Mouse (Mus musculus) CH12.LX (cell line): ENCODE results near the gene Tm2d1. TPM values are rescaled to one million over a fixed set of nuclear protein-coding genes. Genes with fewer than 3 reads are reported as not detected.

Experiments
- DNase-seq: peaks from one replicate; pipeline ENCODE4 v3.0.0-alpha.2; 2013; ENCODE audit errors: extremely low read depth
- H3K27ac ChIP-seq: 2 replicates; pipeline ENCODE4 v1.5.1; 2012; ENCODE audit warnings: low read depth, mild to moderate bottlenecking, control low read depth, moderate library complexity; ENCODE audit not compliant: insufficient read depth
- H3K27me3 ChIP-seq: replicated peaks from 2 replicates; pipeline ENCODE3; 2012; ENCODE audit warnings: inconsistent platforms
- H3K36me3 ChIP-seq, 2 experiments: replicated peaks in 1 of 2; 2 replicates each; pipeline versions ENCODE3 to v1.6.1; 2012; ENCODE audit warnings: inconsistent platforms in 1 of 2, low read length in 1 of 2, mild to moderate bottlenecking in 1 of 2, mixed read lengths in 1 of 2, moderate library complexity in 1 of 2; ENCODE audit not compliant: control insufficient read depth in 1 of 2, insufficient read depth in 1 of 2
- H3K4me1 ChIP-seq, 2 experiments: 2 replicates each; pipeline ENCODE4 v1.6.1; 2012; ENCODE audit warnings: inconsistent platforms in 1 of 2, moderate library complexity in 1 of 2; ENCODE audit not compliant: insufficient read depth in 2 of 2, control insufficient read depth in 1 of 2
- H3K4me2 ChIP-seq: 2 replicates; pipeline ENCODE4 v1.6.1; 2012; ENCODE audit warnings: low read depth, mild to moderate bottlenecking, control low read depth; ENCODE audit not compliant: poor library complexity, insufficient read depth, severe bottlenecking
- H3K4me3 ChIP-seq, 3 experiments: fragments of 150-350 bp in 1 of 3; sonication (generic) in 1 of 3; replicated peaks in 1 of 3; 2 replicates each; pipeline versions ENCODE3 to v1.5.1; 2011 to 2012; ENCODE audit warnings: low read depth in 2 of 3, low read length in 2 of 3, mild to moderate bottlenecking in 2 of 3, moderate library complexity in 2 of 3, control low read depth in 1 of 3, improper control_type of control experiment in 1 of 3, inconsistent platforms in 1 of 3, mixed read lengths in 1 of 3; ENCODE audit not compliant: poor library complexity in 1 of 3
- H3K79me2 ChIP-seq: replicated peaks from 2 replicates; pipeline ENCODE4 v1.6.1; 2012; ENCODE audit warnings: mild to moderate bottlenecking, moderate library complexity; ENCODE audit not compliant: control insufficient read depth, poor library complexity, insufficient read depth, severe bottlenecking; ENCODE audit errors: extremely low read depth
- H3K9ac ChIP-seq: 2 replicates; pipeline ENCODE4 v1.6.1; 2012; ENCODE audit warnings: low read depth, mild to moderate bottlenecking, control low read depth, moderate library complexity; ENCODE audit not compliant: insufficient read depth
- H3K9me3 ChIP-seq: replicated peaks from 2 replicates; pipeline ENCODE3; 2012; ENCODE audit warnings: low read length, inconsistent platforms, mixed read lengths
- BHLHE40 ChIP-seq: IDR thresholded peaks from 2 replicates; pipeline ENCODE4 v1.6.1; 2011; ENCODE audit warnings: mild to moderate bottlenecking, low read depth, low read length, improper control_type of control experiment
- CTCF ChIP-seq, 2 experiments: IDR thresholded peaks in 1 of 2; conservative IDR thresholded peaks in 1 of 2; 2 replicates each; pipeline ENCODE4 v1.5.1; 2011 to 2012; ENCODE audit warnings: low read depth in 2 of 2, low read length in 2 of 2, improper control_type of control experiment in 1 of 2, inconsistent platforms in 1 of 2, mild to moderate bottlenecking in 1 of 2, moderate library complexity in 1 of 2
- ELF1 ChIP-seq: IDR thresholded peaks from 2 replicates; pipeline ENCODE4 v1.6.1; 2014; ENCODE audit warnings: low read depth, mild to moderate bottlenecking, inconsistent platforms, low read length, improper control_type of control experiment
- ETS1 ChIP-seq: conservative IDR thresholded peaks from 2 replicates; pipeline ENCODE4 v1.6.1; 2012; ENCODE audit warnings: low read depth, mild to moderate bottlenecking, inconsistent platforms, low read length, improper control_type of control experiment, moderate library complexity
- HCFC1 ChIP-seq: IDR thresholded peaks from 2 replicates; pipeline ENCODE4 v1.6.1; 2012; ENCODE audit warnings: low read depth, mild to moderate bottlenecking, inconsistent platforms, low read length, improper control_type of control experiment
- JUN ChIP-seq: IDR thresholded peaks from 2 replicates; pipeline ENCODE4 v1.6.1; 2011; ENCODE audit warnings: low read depth, mild to moderate bottlenecking, low read length, improper control_type of control experiment, moderate library complexity; ENCODE audit not compliant: insufficient read depth
- JUND ChIP-seq: conservative IDR thresholded peaks from 2 replicates; pipeline ENCODE4 v1.6.1; 2011; ENCODE audit warnings: low read depth, low read length, improper control_type of control experiment
- KAT2A ChIP-seq: IDR thresholded peaks from 2 replicates; pipeline ENCODE4 v1.6.1; 2012; ENCODE audit warnings: low read length, improper control_type of control experiment, inconsistent platforms; ENCODE audit not compliant: insufficient replicate concordance
- MAFK ChIP-seq: IDR thresholded peaks from 2 replicates; pipeline ENCODE4 v1.6.1; 2011; ENCODE audit warnings: low read length, improper control_type of control experiment; ENCODE audit not compliant: insufficient replicate concordance
- MAX ChIP-seq: IDR thresholded peaks from 2 replicates; pipeline ENCODE4 v1.6.1; 2011; ENCODE audit warnings: low read length, improper control_type of control experiment
- MAZ ChIP-seq: IDR thresholded peaks from 2 replicates; pipeline ENCODE4 v1.6.1; 2012; ENCODE audit warnings: low read depth, mild to moderate bottlenecking, inconsistent platforms, low read length, improper control_type of control experiment, moderate library complexity
- MEF2A ChIP-seq: IDR thresholded peaks from 2 replicates; pipeline ENCODE4 v1.6.1; 2014; ENCODE audit warnings: low read depth, mild to moderate bottlenecking, inconsistent platforms, low read length, improper control_type of control experiment, borderline replicate concordance
- MXI1 ChIP-seq: IDR thresholded peaks from 2 replicates; pipeline ENCODE4 v1.6.1; 2011; ENCODE audit warnings: mild to moderate bottlenecking, low read depth, low read length, improper control_type of control experiment
- MYC ChIP-seq: IDR thresholded peaks from 2 replicates; pipeline ENCODE4 v1.6.1; 2011; ENCODE audit warnings: low read depth, mild to moderate bottlenecking, improper control_type of control experiment, low read length
- NELFE ChIP-seq: IDR thresholded peaks from 2 replicates; pipeline ENCODE4 v1.6.1; 2011; ENCODE audit warnings: low read depth, low read length, improper control_type of control experiment
- NRF1 ChIP-seq: IDR thresholded peaks from 2 replicates; pipeline ENCODE4 v1.6.1; 2014; ENCODE audit warnings: low read depth, mild to moderate bottlenecking, inconsistent platforms, low read length, improper control_type of control experiment, moderate library complexity
- POLR2A ChIP-seq: IDR thresholded peaks from 2 replicates; pipeline ENCODE4 v1.6.1; 2011; ENCODE audit warnings: low read depth, mild to moderate bottlenecking, improper control_type of control experiment, low read length
- POLR2AphosphoS2 ChIP-seq: IDR thresholded peaks from 2 replicates; pipeline ENCODE4 v1.6.1; 2011; ENCODE audit warnings: low read depth, low read length, improper control_type of control experiment
- RCOR1 ChIP-seq: conservative IDR thresholded peaks from 2 replicates; pipeline ENCODE4 v1.6.1; 2012; ENCODE audit warnings: low read depth, mild to moderate bottlenecking, inconsistent platforms, low read length, improper control_type of control experiment
- SIN3A ChIP-seq: IDR thresholded peaks from 2 replicates; pipeline ENCODE4 v1.6.1; 2012; ENCODE audit warnings: low read length, improper control_type of control experiment, inconsistent platforms
- SMC3 ChIP-seq: IDR thresholded peaks from 2 replicates; pipeline ENCODE4 v1.6.1; 2011; ENCODE audit warnings: low read depth, low read length, improper control_type of control experiment
- USF1 ChIP-seq: IDR thresholded peaks from 2 replicates; pipeline ENCODE4 v1.6.1; 2014; ENCODE audit warnings: low read depth, mild to moderate bottlenecking, inconsistent platforms, low read length, improper control_type of control experiment
- ZKSCAN1 ChIP-seq: IDR thresholded peaks from 2 replicates; pipeline ENCODE4 v1.6.1; 2012; ENCODE audit warnings: low read depth, inconsistent platforms, low read length, improper control_type of control experiment, borderline replicate concordance
- ZNF384 ChIP-seq: IDR thresholded peaks from 2 replicates; pipeline ENCODE4 v1.6.1; 2012; ENCODE audit warnings: low read depth, low read length, improper control_type of control experiment, inconsistent platforms
- dilution Hi-C: fragments of 300-500 bp; cut with MboI; formaldehyde crosslinking; loops from 2 replicates; pipeline ENCODE4 v1.14.3; 2020; ENCODE audit warnings: low sequenced_read_pairs; ENCODE audit not compliant: extremely low pct_unique_long_range_greater_than_20kb, extremely low pct_ligation_motif_present
- in situ Hi-C: fragments of 300-500 bp; cut with MboI; formaldehyde crosslinking; loops from 3 replicates; pipeline ENCODE4 v1.14.3; 2019; ENCODE audit warnings: low sequenced_read_pairs, low pct_ligation_motif_present, low pct_unique_long_range_greater_than_20kb, mixed read lengths
- polyA plus RNA-seq: library from polyadenylated mRNA; unstranded; fragments of >175 nt; gene quantifications from 2 replicates; pipeline ENCODE4 v1.2.1, GENCODE M21; 2012; ENCODE audit warnings: low read depth; ENCODE audit not compliant: insufficient read length
- total RNA-seq, 2 experiments: library from RNA; depleted of rRNA; stranded (reverse); fragments of 300-350 nt in 1 of 2; fragments of >200 nt in 1 of 2; gene quantifications; 2 replicates each; pipeline ENCODE4 v1.2.3; 2012 to 2014

Gene Tm2d1
- total and polyA plus RNA-seq, 3 experiments, result 14.8 to 54.9 (median 37.1) TPM

- dilution Hi-C loops, result no loop called here
These were observed 37.3 kb downstream of the Tm2d1 start for GRCm38 (mm10) chr4:98345783-98346182.

DNA sequence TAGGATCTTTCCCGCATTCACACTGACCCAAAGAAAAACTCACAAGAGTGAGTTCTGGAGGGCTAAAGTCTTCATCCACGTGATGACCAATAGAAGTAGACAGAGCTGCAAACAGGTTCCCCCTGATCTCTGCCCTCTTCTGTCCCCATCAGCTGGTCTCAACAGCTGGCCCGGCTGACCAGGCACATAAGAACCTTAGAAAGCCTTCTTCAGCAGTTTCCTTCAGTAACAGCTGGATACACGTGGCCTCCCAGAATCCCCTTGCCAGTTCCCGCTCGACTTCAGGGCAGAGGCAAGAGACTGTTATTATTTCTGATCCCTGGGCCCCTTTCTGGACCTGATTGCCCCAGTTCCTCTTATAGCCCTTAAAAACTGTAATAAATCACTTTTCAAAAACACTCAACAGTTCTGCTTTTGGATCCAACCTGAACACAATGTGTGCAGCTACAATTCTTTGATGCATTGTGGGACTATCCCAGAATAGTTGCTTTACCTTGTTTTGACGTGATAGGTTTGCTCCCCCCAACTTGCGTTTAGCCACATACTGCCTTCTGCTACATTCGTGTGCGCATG is 43.0 kb downstream of the Tm2d1 start:
- Histone ChIP-seq H3K9me3 (no peaks in the 10 kb centered on the region), H3K79me2 (no peaks in the 10 kb centered on the region), H3K27ac (no peak overlapping the region), H3K27me3 (no peaks in the 10 kb centered on the region), H3K4me1 (no peaks in the 10 kb centered on the region), H3K9ac (no peak overlapping the region), H3K36me3 (no peaks in the 10 kb centered on the region)
- in situ Hi-C loops, result no loop called here
- no peak for DNase-seq
- dilution Hi-C loops, result no loop called here
- TF ChIP-seq SIN3A (no peak), MYC (no peak), MAFK (no peak), JUND (no peak), ZKSCAN1 (no peak), NELFE (no peak), MAX (no peak), HCFC1 (no peak), JUN (no peak), RCOR1 (no peak), POLR2A (no peak)
- TF ChIP-seq, all 38 proteins: peak for 0
- no peak overlapping the region for H3K4me2 ChIP-seq
- no peak overlapping the region for H3K4me3 ChIP-seq

More at GRCm38 (mm10) chr4:98345783-98346182, 37.3 kb downstream of the Tm2d1 start:
- H3K9me3 ChIP-seq, result no peaks in the 10 kb centered on the region
- TF ChIP-seq MEF2A (no peak), CTCF (conservative IDR thresholded peaks at IDR 0.05 in 1 of 2, IDR thresholded peaks at IDR 0.05 in 1 of 2; ENCODE audit: low read depth in 2 of 2, low read length in 2 of 2) (no peak), ETS1 (no peak), MAFK (no peak), SMC3 (no peak), JUND (no peak), MXI1 (no peak), NELFE (no peak), POLR2AphosphoS2 (no peak), MAZ (no peak), ZNF384 (no peak), USF1 (no peak), ELF1 (no peak), KAT2A (no peak), BHLHE40 (no peak), NRF1 (no peak)
- TF ChIP-seq, all 38 proteins: peak for 0
- H3K4me1 ChIP-seq, result peaks cover 0 to 6% of the 10 kb centered on the region in 2 experiments; a peak in 1 of 4 replicates
- no peaks in the 10 kb centered on the region for H3K36me3 ChIP-seq
- H3K27me3 ChIP-seq, result no peaks in the 10 kb centered on the region
- H3K4me3 ChIP-seq, result no peak overlapping the region
- H3K9ac ChIP-seq, result no peak overlapping the region
- no peaks in the 10 kb centered on the region for H3K79me2 ChIP-seq
- no peak for DNase-seq
- H3K27ac ChIP-seq, result no peak overlapping the region
- H3K4me2 ChIP-seq, result no peak overlapping the region
- in situ Hi-C loops, result no loop called here
